Mouse (Mus musculus): ENCODE results near the gene Plcb3. TPM values are rescaled to one million over a fixed set of nuclear protein-coding genes. Genes with fewer than 3 reads are reported as not detected.

Plcb3 gene
- total RNA-seq (2023) = 6.9 TPM

DNA sequence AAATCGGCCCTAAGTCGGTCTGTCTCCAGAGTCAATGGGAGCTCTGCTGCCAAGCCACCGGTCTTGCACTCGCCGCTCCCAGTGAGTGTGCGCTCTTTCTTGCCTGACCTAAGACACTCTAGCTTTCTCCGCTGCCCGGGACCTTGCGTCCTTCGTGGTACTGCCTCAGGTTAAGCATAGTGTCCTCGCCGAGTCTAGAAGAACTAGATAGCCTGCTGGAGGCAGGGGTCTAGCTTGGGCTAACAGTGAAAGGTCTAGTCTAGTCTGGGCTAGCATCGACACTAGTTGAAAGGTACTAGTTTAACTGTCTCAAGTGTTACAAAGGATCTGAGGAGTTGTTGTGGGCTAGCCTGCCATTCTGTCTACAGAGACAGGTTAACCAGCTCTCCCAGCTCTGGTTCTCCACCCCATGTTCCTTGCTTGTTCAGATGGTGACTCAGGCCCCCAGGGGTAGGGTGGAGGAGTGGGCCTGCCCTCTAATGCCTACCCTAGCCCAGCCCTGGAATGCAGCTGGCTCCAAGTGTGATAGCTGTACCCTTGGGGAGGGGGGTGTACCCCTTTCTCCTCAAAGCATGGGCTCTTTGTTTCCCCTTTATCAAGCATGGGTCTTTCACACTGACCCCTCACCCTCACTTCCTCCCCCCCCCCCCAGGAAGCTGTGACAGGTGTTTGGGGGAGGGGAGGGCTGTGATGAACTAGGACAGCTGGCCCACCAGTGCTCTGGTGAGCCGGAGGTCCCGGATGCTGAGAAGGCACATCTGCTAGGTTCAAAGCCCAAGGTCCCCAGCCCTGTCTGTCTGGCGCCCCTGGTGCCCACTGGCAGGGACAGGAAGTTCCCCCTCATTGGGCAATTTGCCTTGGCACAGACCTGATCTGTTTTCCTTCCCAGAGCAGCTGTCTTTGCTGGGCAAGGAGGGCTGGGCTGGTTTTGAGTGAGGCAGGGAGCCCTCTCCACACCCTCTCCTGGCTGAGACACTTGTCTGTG lies at the start of gene Plcb3:
TSS of gene Plcb3 (minus strand) at position 934 of the 985 bp plus-strand sequence.

GRCm38 (mm10) chr19:7019191-7019590 lies 42.9 kb upstream of the Plcb3 start, which contains the start of gene Fermt3:
Fermt3 (minus strand) TSS chr19:7019469.

GRCm38 (mm10) chr19:6996006-6996405 lies 19.7 kb upstream of the Plcb3 start, which contains the start of the genes Nudt22 and Trpt1:
Nudt22 (minus strand) TSS chr19:6996117.
Trpt1 (plus strand) TSS chr19:6996131.

DNA sequence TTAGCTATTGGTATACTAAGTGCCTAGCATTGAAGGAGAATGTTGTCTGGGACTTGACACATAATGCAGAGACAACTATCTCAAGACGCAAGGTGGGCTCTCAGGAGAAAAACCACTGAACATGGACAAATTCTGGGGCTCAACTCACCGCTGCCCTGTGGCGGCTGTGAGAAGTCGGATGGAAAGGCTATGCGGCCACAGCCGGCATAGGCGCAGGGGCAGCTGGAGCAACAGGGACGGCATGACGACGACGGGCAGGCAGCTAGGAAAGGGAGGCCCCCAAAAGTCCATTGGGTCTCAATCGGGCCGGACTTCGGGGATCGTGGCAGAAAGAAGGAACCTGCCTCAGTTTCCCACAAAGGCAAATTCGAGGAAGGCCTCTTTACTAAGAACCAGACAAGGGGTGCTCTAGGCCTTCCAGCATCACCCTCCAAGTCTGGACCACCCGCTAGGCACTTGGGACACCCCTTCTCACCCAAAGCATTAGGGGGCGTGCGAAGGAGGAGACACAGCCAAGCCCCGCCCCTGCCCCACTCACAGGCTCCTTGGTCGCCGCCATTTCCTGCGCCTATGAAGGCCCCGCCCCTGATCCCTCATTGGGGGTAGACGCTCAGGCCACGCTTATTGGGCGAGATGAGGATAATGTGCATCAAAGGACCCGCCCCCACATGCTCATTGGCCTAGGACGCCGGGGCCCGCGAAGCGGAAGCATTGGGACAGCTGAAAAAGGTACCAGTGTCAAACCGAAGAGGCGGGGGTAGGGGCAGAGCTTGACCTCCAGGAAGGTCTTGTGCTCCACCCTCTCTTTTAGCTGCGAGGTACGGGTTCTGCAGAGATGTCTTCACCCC lies 16.0 kb upstream of the Plcb3 start, which contains the start of gene Dnajc4:
TSS of gene Dnajc4 (minus strand) at position 562 of the 848 bp plus-strand sequence.

DNA sequence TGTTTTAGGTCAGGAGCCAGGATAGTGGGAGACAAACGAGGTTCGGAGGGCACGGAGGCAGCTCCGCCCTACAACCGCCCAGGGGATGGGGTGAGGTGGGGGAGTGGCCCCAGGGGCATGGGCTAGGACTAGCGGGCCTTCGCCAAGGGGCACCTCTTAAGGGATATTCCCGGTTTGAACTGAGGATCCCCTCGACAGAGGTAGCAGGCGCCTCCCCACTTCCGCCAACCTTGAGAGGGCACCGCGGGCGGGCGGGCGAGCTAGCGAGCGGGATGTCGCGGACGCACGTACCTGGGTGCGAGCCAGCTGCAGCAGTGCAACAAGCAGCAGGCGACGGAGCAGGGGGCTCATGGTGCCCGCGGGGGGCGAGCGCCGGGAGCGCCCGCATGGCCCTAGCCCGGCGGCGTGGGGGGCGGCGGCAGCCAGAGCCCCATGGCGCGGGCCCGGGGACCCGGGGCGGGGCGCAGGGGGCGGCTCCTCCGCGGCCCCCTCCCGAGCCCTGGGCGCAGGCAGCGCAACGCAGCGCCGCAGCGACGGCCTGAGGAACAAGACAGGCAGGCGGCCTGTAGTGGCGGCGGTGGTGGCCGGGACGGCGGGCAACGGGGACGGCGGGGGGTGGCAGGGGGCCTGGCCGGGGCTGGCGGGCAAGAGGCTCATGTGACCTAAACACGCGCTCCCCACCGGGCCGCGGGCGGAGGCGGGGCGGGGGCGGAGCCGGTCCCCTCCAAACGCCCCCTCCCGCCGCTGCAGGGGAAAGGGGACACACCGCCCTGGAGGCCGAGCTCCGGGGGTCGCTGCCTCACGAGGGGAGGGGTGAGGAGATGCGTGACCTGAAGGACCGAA lies 11.0 kb upstream of the Plcb3 start, which contains the start of gene Vegfb:
TSS of gene Vegfb (minus strand) at position 591 of the 843 bp plus-strand sequence.

DNA sequence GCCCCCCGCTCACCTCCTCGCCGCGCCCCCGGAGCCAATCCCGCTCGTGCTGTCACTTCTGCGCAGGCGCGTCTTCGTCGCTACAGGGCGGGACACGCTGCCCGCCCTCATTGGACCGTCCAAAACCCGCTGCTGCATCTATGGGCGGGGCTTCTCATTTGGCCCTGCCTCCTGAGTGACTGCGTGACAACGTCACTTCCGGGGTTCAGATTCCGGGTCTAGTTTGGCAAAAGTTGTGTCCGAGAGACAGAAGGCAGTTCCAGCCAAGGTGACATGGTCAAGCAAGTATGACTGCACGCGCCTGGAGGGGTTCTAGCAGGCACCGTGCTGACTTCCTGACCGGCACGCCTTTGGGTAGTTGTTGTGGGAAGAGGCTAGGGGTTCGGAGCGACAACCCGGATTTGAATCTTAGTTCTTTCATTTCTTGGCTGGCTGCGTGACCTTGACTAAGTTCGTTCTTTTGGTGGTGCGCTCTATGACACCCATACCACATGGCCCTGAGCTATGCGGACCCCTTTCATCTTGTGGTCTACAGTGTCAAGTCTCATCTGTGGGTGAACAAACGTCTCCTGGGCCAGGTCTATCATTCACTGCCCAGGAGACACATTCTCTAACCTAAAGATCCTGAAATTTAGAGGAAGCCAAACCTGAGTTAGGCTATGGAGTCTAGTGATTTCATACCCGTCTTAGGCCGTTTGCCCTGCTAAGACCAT lies 4.3 kb upstream of the Plcb3 start, which contains the start of gene Fkbp2:
TSS of gene Fkbp2 (minus strand) at position 121 of the 713 bp plus-strand sequence.

GRCm38 (mm10) chr19:6974211-6975205 lies 1.8 kb downstream of the Plcb3 start, which contains the start of gene Ppp1r14b:
Ppp1r14b (plus strand) TSS chr19:6974968.

DNA sequence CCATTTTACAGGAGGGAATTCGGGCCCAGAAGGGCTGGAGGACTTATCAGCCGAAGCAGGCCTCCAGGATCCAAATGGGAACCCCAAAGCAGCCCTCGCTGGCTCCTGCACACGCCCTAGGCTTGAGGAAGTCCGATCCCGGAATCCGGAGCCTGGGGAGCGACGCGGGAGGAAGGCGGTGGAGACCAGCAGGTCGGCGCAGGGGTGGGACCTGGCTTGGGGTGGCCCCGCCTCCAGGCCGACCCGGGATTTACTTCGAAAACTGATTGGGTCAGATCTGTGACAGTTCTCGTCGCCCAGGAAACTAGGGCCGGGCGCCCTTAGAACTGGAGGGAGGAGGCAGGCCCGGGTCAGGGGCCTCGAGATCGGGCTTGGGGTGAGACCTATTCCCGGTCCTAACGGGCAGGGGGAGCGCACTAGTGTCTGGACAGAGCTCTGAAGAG lies 34.0 kb downstream of the Plcb3 start, which contains the start of gene Gpr137:
TSS of gene Gpr137 (minus strand) at position 232 of the 443 bp plus-strand sequence.

DNA sequence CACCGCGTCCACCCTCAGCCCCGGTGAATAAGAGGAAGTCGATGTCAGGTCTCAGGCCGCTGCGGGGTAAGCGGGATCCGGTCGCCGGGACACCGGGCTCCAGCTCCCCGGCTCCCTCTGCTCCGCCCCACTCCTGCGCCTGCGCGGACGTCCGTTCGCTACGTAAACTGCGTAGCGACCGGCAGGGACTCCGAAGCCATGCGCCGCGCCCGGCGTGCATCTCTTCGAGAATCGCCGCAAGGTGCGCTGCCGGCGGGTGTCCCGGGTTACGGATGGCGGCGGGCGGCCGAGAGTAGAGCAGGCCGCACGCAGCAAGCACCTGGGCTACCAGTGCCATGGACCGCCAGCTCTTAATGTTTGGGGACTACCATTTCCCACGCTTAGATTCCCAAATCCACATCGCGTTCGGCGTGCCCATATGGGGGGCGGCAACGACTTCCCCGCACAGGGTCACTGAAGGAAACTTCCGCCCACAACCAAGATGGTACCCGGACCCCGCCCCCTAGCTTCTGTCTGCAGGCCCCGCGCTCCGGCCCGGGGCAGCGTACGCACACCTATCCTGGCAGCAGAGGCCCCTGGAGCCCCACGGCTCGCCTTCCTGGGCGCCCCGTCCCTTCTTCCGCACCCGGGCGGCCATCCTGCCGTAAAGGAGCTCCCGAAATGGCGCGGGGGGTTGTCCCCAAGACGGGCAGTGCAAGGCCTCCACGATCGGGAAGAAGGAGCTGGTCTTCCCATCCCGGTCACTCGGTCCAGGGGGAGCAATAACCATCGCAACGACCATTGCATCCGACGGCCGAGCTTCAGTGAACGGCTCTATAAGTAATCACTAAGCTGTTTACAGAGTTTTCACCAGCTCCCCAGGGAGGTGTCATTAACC lies 34.7 kb downstream of the Plcb3 start, which contains the start of gene Bad:
TSS of gene Bad (plus strand) at position 490 of the 877 bp plus-strand sequence.

DNA sequence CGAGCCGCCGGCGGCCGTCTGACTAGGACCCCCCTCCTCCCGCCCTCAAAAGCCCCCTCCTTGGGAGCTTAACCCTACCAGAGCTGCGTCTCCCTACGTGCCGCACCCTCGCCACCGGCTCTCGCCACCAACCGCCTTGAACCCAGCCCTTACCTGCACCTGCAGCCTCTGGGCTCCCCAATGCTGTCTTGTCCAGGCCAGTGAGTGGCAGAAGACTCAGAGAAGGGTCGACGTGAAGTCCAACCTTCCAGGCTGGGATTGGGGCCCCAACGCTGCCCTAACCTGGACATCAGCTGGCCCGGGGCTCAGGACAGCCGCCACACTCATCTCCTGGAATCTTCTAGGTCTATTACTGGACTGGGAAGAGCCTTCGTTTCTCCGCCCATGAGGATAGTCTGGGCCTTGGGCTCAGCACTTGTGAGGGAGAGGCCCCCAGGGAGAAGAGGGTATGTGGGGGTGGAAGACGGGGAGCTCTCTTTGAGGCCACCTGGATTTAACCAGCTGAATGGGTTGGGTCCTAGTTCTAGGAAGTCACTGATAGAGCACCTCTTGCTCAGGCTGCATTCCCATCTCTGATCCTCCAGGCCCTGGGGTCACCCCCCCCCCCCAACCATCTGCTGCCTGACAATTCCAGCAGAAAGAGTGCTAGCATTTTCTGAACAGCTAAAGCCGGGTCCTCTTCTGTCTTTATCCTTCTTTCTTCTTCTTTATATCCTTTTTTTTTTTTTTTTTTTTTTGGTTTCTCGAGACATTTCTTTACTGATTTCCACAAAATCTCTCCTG lies 41.9 kb downstream of the Plcb3 start, which contains the start of gene Kcnk4:
TSS of gene Kcnk4 (minus strand) at position 321 of the 783 bp plus-strand sequence.

DNA sequence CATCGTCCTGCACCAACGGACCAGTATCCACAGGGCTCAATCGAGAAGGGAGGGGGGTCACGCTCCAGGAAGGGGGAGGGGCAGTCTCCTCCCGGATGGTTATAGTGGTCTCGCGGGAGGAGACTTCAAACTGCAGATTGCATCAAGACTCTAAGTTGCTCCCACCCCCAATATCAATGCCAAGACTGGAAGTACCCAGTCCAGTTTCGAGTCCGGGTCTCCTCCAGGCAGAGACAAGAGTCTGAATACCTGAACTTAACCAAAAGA lies 51.0 kb downstream of the Plcb3 start, which contains the start of gene Catsperz:
TSS of gene Catsperz (minus strand) at position 74 of the 267 bp plus-strand sequence.

GRCm38 (mm10) chr19:6921647-6922567 lies 54.4 kb downstream of the Plcb3 start, which contains the start of gene Esrra:
Esrra (minus strand) TSS chr19:6921813.

GRCm38 (mm10) chr19:6909507-6910289 lies 66.6 kb downstream of the Plcb3 start, which contains the start of the genes Trmt112 and Prdx5:
Trmt112 (plus strand) TSS chr19:6909698.
Prdx5 (minus strand) TSS chr19:6910106.

Data from CD8-positive naive resting alpha-beta T cell, adult 57 days (primary cell).